Mouse (Mus musculus): ENCODE measurements around the gene Cep83. TPM values are rescaled to one million over a fixed set of nuclear protein-coding genes. Genes with fewer than 3 reads are reported as not detected.
"Not testable (repeated sequence)": the region's sequence is repeated elsewhere in the genome, so short reads cannot be mapped to it uniquely, and the experiment has no call there.

The Cep83 gene
- polyA plus RNA-seq, 1 experiment from 2014 or later: 18.1 TPM

DNA sequence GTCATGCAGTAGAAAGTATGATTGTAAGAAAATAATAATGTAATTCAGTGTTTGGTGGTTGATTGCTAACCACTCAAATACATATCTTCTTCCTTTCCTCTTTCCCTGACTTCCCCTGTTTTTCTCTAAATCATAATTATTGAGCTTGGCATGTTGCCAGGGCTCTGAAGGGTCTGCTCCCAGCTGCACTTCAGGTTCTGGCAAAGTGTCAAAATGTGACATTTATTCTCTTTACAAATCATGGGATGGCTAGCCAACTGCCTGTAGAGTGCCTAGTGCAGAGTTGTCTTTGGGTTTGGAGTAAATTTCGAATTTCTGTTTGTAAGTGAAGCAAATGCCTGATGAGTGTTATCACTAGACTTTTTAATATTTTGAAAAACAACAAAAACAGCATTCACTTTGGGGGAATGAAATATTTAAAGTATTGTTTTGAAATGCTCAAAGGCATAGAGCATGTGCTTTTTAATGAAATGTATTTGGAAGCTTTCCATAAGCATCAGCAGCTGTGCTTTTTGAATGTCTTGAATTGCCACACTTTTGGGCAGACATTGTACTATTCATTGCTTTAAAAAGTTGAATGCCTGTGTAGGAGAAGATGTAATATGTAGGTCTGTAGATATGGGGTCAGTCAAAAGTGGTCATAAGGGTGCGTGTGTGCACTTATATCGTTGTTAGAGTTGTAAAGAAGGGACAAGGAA lies 21.3 kb downstream of the Cep83 start:
- WGBS: 82% methylated on average over 3 of the region's 3 CpGs
- Histone ChIP-seq H3K9ac (no peak overlapping the region), H3K4me2 (no peak overlapping the region), H3K4me3 (no peak overlapping the region), H3K27me3 (replicated peaks) (no peaks in the 10 kb centered on the region), H3K9me3 (no peaks in the 10 kb centered on the region), H3K27ac (no peak overlapping the region), H3K4me1 (peaks cover 2% of the 10 kb centered on the region), H3K36me3 (replicated peaks) (no peaks in the 10 kb centered on the region)
- no peak for ATAC-seq (replicated peaks)

DNA sequence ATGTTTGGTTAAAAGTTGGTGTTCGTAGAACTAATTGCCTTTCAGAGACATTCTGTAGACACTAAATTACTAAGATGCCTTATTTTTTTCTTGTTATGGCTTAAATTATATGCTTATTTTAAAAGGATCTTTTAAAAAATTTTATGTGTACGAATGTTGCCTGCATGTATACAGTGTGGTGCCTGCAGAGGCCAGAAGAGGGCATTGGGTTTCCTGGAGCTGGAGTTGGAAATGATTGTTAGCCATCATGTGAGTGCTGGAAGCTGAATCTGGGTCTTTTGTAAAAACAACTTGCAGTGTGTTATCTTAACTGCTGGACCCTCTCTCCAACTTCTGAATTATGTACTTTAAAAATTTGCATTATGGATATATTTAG lies 21.9 kb downstream of the Cep83 start:
- 92% methylated on average over 2 of the region's 2 CpGs for WGBS
- Histone ChIP-seq H3K4me3 (no peak overlapping the region), H3K36me3 (replicated peaks) (no peaks in the 10 kb centered on the region), H3K9me3 (no peaks in the 10 kb centered on the region), H3K4me2 (no peak overlapping the region), H3K27ac (no peak overlapping the region), H3K4me1 (peaks cover 2% of the 10 kb centered on the region), H3K9ac (no peak overlapping the region), H3K27me3 (replicated peaks) (no peaks in the 10 kb centered on the region)
- no peak for ATAC-seq (replicated peaks)

DNA sequence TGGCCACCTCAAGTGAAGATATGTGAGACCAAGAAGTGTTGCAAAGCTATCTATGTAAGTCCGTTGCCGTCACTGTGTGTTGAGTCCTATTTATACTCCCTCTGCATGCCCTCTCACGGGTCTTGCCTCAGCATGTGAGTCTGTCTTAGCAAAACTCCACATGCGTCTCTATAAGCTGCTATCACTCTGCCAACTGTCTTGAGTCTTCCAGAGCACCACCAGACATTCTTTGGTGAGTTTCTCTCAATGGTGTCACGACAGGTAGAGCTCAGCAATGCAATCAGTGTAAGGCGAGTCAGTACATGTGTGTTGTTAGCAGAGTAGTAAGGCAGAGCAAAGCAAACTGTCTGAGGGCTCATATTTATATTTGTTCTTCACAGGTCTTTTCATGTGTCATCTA lies 31.8 kb downstream of the Cep83 start:
- H3K27me3 ChIP-seq (replicated peaks): no peaks in the 10 kb centered on the region
- 92% methylated on average over 6 of the region's 6 CpGs for WGBS
- no peaks in the 10 kb centered on the region for H3K9me3 ChIP-seq

GRCm38 (mm10) chr10:94728053-94728452 lies 39.6 kb downstream of the Cep83 start:
- H3K4me3 ChIP-seq; H3K9me3 ChIP-seq; H3K9ac ChIP-seq; H3K4me1 ChIP-seq; H3K27me3 ChIP-seq (replicated peaks); ATAC-seq (replicated peaks); H3K4me2 ChIP-seq; H3K36me3 ChIP-seq (replicated peaks); H3K27ac ChIP-seq: not testable (repeated sequence)
- WGBS: 90% methylated on average over 2 of the region's 2 CpGs

More for the DNA sequence above, 31.8 kb downstream of the Cep83 start:
- no peak overlapping the region for H3K4me2 ChIP-seq
- no peak for ATAC-seq (replicated peaks)
- H3K4me3 ChIP-seq: no peak overlapping the region
- no peaks in the 10 kb centered on the region for H3K36me3 ChIP-seq (replicated peaks)
- H3K27ac ChIP-seq: no peak overlapping the region
- no peaks in the 10 kb centered on the region for H3K4me1 ChIP-seq
- H3K9ac ChIP-seq: no peak overlapping the region

DNA sequence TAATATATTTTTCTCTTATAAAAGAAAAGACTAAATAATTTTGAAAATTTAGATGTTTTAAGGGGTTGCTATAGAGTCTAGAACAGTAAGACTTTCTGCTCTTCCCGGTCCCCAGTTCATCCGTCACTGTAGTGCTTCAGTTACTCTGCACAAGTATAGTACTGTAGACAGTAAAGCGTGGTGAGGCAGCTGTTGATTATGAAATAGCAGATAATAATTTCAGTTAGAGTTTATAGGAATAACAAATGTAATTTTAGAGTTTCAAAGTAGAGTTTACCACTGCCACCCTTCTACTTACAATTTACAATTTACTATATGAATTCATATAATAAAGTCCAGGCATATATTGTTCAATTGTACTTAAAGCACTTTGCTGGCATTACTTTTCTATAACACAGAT lies 42.0 kb downstream of the Cep83 start:
- H3K4me3 ChIP-seq: no peak overlapping the region
- H3K4me2 ChIP-seq: no peak overlapping the region
- H3K9me3 ChIP-seq: no peaks in the 10 kb centered on the region
- ATAC-seq (replicated peaks): no peak
- no peak overlapping the region for H3K9ac ChIP-seq
- H3K27me3 ChIP-seq (replicated peaks): no peaks in the 10 kb centered on the region
- no peaks in the 10 kb centered on the region; the same call in 1 of the 2 replicates for H3K36me3 ChIP-seq (replicated peaks)
- no peaks in the 10 kb centered on the region for H3K4me1 ChIP-seq
- H3K27ac ChIP-seq: no peak overlapping the region
- WGBS: 99% methylated on average over 3 of the region's 3 CpGs

- H3K4me1 ChIP-seq: no peaks in the 10 kb centered on the region
- WGBS: 91% methylated on average over 3 of the region's 3 CpGs
Measured at GRCm38 (mm10) chr10:94734829-94735228, 46.4 kb downstream of the Cep83 start.

GRCm38 (mm10) chr10:94740221-94740620 lies 51.8 kb downstream of the Cep83 start:
- H3K9ac ChIP-seq: no peak overlapping the region
- no peaks in the 10 kb centered on the region for H3K36me3 ChIP-seq (replicated peaks)
- ATAC-seq (replicated peaks): no peak
- 74% methylated on average over 2 of the region's 2 CpGs for WGBS
- H3K4me1 ChIP-seq: no peaks in the 10 kb centered on the region
- no peak overlapping the region for H3K4me2 ChIP-seq
- no peak overlapping the region for H3K27ac ChIP-seq
- H3K27me3 ChIP-seq (replicated peaks): no peaks in the 10 kb centered on the region
- H3K4me3 ChIP-seq: no peak overlapping the region
- no peaks in the 10 kb centered on the region for H3K9me3 ChIP-seq

More at GRCm38 (mm10) chr10:94734829-94735228, 46.4 kb downstream of the Cep83 start:
- H3K4me2 ChIP-seq: no peak overlapping the region
- no peak overlapping the region for H3K4me3 ChIP-seq
- no peaks in the 10 kb centered on the region for H3K36me3 ChIP-seq (replicated peaks)
- no peaks in the 10 kb centered on the region for H3K27me3 ChIP-seq (replicated peaks)
- H3K9ac ChIP-seq: no peak overlapping the region
- H3K9me3 ChIP-seq: no peaks in the 10 kb centered on the region
- H3K27ac ChIP-seq: no peak overlapping the region
- no peak for ATAC-seq (replicated peaks)

DNA sequence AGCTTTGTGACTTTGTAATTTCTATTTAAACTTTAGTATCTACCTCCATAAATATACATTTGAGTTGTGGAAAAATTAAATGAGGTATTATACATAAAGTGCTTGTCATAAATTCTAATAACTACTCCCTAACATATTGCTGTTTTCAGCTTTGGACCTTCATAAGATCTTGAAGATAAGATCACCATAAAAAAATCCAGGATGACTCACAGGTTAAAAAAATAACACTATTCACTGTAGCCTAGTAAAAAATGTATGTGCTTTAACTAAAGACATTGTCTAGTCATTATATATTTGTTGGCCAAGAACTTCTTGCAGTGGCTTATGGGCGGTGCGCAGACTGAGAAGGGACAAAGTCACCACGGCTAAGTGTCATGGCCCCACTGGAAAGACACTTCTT lies 53.0 kb downstream of the Cep83 start:
- Histone ChIP-seq H3K36me3 (replicated peaks) (no peaks in the 10 kb centered on the region), H3K27me3 (replicated peaks) (no peaks in the 10 kb centered on the region), H3K27ac (no peak overlapping the region), H3K9ac (no peak overlapping the region), H3K9me3 (no peaks in the 10 kb centered on the region), H3K4me3 (no peak overlapping the region), H3K4me2 (no peak overlapping the region), H3K4me1 (no peaks in the 10 kb centered on the region)
- ATAC-seq (replicated peaks): no peak
- WGBS: 94% methylated on average over 3 of the region's 3 CpGs

DNA sequence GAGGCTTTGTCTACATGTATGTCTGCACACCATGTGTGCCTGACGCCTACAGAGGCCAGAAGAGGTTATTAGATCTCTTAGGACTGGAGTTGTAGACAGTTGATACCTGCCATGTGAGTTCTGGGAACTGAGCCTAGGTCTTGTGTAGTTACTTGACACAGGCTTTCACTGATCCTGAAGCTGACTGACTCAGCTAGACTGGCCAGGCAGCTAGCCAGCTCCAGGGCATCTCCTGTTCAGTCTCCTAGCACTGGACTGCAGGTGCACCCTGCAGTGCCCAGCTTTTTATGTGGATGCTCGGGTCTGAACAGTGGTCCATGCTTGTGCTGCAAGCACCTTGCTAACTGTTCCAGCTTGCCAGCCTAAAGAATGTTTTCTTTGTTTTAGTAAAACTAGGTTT lies 58.6 kb downstream of the Cep83 start:
- Histone ChIP-seq H3K9ac (no peak overlapping the region), H3K27ac (no peak overlapping the region), H3K4me1 (no peaks in the 10 kb centered on the region), H3K4me2 (no peak overlapping the region), H3K9me3 (no peaks in the 10 kb centered on the region), H3K4me3 (no peak overlapping the region), H3K27me3 (replicated peaks) (no peaks in the 10 kb centered on the region), H3K36me3 (replicated peaks) (no peaks in the 10 kb centered on the region)
- no peak for ATAC-seq (replicated peaks)
- WGBS: 81% methylated on average over 2 of the region's 2 CpGs

- Histone ChIP-seq H3K4me3 (no peak overlapping the region), H3K27me3 (replicated peaks) (no peaks in the 10 kb centered on the region), H3K4me2 (no peak overlapping the region), H3K27ac (no peak overlapping the region), H3K9ac (no peak overlapping the region), H3K36me3 (replicated peaks) (no peaks in the 10 kb centered on the region), H3K9me3 (no peaks in the 10 kb centered on the region), H3K4me1 (no peaks in the 10 kb centered on the region)
- no peak for ATAC-seq (replicated peaks)
- 83% methylated on average over 3 of the region's 3 CpGs for WGBS
Measured at GRCm38 (mm10) chr10:94771496-94771895, 83.0 kb downstream of the Cep83 start.

GRCm38 (mm10) chr10:94777576-94777975 lies 89.1 kb downstream of the Cep83 start:
- H3K4me2 ChIP-seq: no peak overlapping the region
- H3K4me1 ChIP-seq: no peaks in the 10 kb centered on the region
- 96% methylated on average over 3 of the region's 3 CpGs for WGBS
- no peaks in the 10 kb centered on the region for H3K9me3 ChIP-seq
- H3K27me3 ChIP-seq (replicated peaks): no peaks in the 10 kb centered on the region
- no peak overlapping the region for H3K9ac ChIP-seq
- H3K36me3 ChIP-seq (replicated peaks): no peaks in the 10 kb centered on the region
- no peak overlapping the region for H3K27ac ChIP-seq
- H3K4me3 ChIP-seq: no peak overlapping the region
- ATAC-seq (replicated peaks): no peak

GRCm38 (mm10) chr10:94779319-94779718 lies 90.9 kb downstream of the Cep83 start:
- ATAC-seq (replicated peaks): no peak
- Histone ChIP-seq H3K27me3 (replicated peaks) (no peaks in the 10 kb centered on the region), H3K27ac (no peak overlapping the region), H3K4me2 (no peak overlapping the region), H3K4me1 (no peaks in the 10 kb centered on the region), H3K36me3 (replicated peaks) (no peaks in the 10 kb centered on the region), H3K4me3 (no peak overlapping the region), H3K9ac (no peak overlapping the region), H3K9me3 (no peaks in the 10 kb centered on the region)
- WGBS: 98% methylated on average over 4 of the region's 4 CpGs

GRCm38 (mm10) chr10:94780618-94781262 lies 92.3 kb downstream of the Cep83 start:
- 80% methylated on average over 3 of the region's 3 CpGs for WGBS

More at GRCm38 (mm10) chr10:94780618-94781262, 92.3 kb downstream of the Cep83 start:
- Histone ChIP-seq H3K9me3 (no peaks in the 10 kb centered on the region), H3K27me3 (replicated peaks) (no peaks in the 10 kb centered on the region), H3K9ac (no peak overlapping the region), H3K4me2 (no peak overlapping the region), H3K27ac (no peak overlapping the region), H3K36me3 (replicated peaks) (no peaks in the 10 kb centered on the region), H3K4me1 (no peaks in the 10 kb centered on the region), H3K4me3 (no peak overlapping the region)
- ATAC-seq (replicated peaks): no peak
